Mouse (Mus musculus): ENCODE results near the gene Smyd3.

Gene Smyd3

DNA sequence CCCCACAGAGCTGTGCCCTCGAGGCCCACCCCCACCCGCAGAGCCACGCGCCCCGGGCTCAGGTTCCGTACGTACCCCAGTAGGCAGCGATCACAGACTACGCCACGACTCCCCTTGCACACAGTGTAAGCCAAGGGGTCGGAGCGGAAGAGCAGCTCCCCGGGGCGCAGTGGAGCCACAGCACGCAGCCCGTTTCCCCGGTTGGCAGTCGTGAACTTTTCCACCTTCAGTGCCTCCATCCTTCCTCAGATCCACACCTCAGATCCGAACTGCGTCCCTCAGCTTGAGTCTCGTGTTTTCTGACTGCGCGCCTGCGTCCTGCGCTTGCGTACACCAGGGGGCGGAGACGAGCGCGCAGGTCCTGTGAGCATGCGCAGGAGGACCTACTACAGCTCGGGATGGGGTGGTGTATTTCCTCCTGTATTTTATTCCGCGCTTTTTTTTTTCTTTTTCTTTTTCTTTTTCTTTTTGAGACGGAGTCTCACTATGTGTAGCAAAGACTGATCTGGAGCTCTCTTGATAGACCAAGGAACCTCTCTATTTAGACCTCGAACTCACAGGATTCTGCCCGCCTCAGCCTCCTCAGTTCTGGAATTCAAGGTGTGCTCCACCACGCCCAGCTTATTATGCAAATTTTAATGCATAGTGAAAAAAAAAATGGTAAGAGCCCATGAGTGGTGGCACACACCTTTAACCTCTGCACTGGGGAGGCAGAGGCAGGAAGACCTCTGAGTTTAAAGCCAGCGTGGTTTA is at the start of gene Smyd3:
Smyd3 (minus strand) TSS at position 329 of the 753 bp plus-strand sequence.
- DNase-seq (ENCODE audit: low spot score) = peak; percentile 84

DNA sequence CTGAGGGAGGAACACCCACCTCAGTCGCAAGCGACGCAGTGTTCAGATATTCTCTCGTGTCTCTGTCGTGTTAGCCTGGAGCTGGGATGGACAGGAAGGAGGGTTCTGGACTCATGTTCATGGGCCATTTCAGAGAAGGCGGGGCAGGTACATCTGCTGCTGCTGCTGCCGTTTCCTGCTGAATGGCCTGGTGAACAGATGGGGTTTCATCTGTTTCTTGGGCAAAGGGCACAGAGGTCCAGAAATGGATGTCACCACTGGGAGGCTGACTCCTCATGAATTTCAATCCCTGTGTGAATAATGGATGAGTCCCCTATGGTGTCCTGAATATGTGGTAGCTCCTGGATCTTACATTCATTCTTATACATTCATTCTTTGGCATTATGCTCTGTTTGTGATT is 49.7 kb upstream of the Smyd3 start:
- DNase-seq (ENCODE audit: low spot score) = no peak

DNA sequence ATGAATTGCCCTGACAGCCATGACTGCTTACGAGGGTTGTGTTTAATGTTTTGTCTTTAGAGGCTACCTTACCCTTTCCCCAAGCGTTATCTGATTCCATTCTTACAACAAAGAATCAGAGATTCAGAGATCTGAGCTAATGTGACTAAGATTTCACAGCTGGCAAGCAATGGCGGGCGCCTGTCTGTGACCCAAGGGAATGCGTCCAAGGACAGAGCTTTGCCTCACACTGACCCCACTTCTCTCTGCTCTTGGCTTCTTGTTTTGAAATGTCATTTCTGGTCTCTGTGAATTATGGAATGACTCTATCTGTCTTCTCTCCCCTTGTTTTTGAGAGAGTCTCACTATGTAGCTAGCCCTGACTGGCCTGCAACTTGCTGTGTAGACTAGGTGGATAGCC is 46.1 kb upstream of the Smyd3 start:
- DNase-seq (ENCODE audit: low spot score) = no peak

DNA sequence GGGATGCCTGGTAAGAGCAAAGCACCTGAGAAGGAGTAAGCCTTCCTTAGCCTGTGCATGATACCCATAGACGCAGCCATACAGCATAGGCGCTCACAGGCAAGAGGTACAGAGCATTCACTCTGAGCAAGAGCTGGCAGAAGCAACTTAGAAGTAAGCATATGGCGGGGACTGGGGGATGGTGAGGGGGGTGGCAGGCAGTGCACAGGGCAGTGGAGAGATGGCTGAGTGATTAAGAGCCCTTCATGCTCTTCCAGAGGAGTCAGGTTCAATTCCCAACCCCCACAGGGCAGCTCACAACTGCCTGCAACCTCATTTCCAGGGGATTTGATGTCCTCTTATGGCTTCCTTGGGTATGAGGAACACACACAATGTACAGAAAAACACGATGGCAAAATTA is 45.4 kb upstream of the Smyd3 start:
- no peak for DNase-seq (ENCODE audit: low spot score)

DNA sequence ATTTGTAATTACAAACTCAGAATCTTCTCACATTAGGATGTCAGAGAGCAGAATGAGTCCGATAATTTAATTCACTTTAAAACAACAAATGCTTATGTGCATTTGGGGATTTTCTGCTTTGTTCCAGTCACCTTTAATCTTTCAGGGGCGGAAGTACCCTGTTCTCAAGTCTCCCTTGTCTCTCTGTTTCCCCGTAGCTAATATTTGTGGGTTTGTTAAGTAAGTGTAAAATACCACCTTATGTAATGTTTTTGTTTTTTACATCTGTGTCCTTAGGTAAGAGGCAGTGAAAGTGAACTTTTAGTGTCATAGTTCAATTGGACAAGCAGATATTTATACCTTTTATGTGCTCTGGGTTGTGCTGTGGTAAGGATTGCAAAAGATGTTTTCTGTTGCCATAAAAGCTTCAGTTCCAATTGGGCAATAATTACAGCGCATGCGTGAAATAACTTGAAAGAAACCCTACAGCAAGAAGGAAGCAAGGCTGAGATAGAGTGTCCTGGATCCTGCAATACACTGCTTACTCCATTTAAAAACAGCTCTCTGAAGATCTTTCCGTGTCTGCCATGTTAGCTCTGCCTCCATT is 43.1 kb upstream of the Smyd3 start:
- DNase-seq (ENCODE audit: low spot score) = no peak

DNA sequence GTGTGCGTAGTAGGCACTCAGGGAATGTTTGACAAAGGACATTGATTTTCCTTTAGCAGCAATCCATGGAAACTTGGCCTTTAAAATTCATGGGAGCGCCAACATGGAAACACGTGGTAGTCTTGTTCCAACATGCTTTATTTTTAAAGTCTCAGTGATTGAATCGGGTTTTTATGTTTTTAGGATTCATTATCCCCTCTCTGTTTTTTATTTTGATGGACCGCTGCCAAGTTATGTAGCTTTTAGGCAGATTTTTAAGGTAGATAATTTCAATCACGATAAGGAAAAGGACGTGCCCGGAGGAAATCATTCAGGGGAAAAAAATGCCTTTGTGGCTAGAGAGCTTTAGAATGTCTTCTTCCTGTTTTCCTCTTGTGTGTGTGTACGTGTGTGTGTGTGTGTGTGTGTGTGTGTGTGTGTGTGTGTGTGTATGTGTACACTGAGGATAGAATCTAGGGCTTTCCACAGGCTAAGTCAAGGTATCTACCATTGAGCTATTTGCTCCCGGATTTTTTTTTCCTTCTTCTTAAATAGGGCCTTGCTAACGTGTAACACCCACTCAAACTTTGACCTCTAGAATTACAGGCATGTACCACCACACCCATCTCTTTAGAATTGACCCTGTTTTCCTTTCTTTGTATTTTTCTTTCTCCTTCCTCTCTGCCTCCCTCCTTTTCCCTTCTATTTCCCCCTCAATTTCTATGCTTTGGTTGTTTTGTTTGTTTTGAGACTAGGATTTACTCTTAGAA is 41.8 kb upstream of the Smyd3 start:
- no peak for DNase-seq (ENCODE audit: low spot score)

DNA sequence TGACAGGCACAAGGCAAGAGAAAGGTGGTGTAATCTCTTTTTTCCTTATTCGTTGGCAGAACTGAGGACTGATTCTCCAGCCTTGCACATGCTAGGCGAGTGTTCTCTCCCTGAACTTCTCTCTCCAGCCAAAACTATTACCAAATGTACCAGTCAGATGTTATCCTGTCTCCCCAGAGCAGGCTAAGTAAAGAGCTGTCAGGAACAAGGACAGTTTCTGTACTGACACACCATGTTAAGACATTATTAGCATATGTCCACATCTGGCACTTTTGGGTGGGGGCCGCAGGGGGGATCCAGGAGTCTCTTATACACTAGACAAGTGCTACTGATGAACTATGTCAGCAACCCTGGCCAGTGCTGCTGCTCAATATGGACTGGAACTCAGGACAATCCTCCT is 39.1 kb upstream of the Smyd3 start:
- no peak for DNase-seq (ENCODE audit: low spot score)

DNA sequence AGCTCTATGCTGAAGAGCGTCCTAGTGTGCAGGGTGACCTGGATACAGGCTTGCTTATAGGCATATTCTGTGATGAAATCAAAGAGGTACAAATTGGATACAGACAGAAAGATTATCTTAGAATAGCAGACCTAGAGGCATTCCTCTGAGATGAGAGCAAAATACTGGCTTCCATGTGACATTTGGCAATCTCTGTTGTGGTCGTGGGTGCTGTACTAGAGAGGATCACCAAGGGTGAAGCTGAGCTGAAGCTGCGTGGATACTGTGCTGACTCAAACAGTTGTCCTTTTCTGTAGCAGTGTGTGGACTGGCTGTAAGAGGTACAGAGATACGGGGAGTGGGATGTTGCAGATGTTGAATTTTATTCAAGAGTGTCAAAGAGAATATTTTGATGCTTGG is 36.1 kb upstream of the Smyd3 start:
- DNase-seq (ENCODE audit: low spot score) = no peak

DNA sequence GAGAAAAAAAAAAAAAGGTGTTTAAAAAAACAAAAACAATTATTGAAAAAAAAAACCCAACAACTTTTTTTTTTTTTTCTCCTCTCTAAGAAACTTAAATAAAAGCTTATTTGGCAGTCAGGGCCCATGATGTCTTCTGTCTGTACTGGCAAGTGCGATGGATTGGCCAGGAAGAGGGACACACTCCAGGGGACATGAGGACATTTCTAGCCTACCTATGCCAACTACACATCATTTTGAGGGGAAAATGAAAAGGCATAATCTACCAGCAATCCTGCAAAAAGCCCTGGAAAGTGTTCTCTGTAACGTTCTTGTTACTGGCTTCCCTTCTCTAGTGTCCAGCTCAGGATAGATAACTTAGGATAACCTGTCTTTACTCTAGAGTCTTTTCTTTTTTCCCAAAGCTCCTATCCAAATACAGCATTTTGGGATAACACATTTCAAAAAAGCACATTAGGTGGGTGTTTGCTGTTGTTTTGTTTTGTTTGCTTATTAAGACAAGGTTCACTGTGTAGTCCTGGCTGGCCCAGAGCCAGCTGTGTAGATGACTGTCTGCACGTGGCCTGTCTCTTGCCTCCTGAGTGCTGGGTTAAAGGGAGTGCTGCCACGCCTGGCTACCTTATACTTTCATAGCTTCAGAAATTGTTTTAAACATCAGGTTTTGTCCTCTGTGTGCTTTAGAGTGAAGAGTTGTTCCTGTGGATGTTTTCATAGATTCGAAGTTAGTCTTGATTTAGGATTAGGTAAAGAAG is 35.5 kb upstream of the Smyd3 start:
- DNase-seq (ENCODE audit: low spot score) = no peak

DNA sequence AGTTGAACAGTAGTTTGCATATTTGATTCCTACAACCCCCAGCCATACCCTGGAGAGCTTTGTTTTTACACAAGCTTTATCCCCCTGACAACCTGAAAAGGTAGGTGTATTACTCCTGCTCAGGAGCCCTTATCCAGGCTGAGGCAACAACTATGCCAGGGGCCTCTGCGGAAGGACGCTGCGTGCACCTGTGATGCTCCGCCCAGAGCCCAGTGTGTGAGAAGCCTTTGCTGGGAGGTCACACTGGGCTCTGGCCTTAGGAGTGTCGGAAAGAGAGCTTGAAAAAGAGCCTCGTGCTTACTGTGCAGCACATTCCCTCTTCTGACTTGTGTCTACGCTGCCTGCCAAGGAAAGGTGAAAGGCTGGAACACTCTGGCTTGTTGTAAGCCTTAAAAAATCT is 34.9 kb upstream of the Smyd3 start:
- DNase-seq (ENCODE audit: low spot score) = no peak

DNA sequence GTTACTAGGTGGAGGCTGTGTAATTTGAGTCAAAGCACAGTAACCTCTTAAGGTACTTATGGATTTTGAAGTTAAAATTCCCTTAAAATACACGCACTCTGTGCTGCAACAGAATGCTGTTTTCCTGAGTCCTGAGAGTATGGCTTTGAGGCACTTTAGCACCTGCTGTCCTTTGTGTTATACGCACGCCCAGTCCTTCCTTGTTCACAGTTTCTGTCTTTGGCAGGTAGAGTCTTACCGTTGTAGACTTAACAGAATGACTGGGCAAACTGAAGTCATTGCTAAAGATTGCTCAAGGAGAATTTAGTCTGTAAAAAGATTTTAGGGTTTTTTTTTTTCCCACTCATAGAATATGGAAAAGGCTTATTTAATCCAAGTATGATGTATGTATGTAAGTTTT is 34.1 kb upstream of the Smyd3 start:
- no peak for DNase-seq (ENCODE audit: low spot score)

DNA sequence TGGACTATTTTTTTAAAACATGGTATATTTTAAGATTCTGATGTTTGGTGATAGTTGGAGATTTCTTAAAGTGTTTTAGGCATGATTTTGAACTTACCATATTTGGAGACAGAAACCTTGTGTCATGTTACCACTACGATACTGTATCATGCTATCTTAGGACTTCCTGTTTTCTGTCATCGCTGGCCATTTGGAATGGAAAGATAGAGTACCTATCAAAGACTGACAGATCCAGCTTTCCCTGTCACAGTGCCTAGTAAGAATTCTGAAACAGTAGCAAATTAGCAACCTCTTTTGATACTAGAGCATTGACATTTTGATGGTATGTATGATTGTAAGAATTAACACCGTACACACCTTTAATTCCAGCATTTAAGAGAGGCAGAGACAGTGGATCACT is 33.5 kb upstream of the Smyd3 start:
- no peak for DNase-seq (ENCODE audit: low spot score)

DNA sequence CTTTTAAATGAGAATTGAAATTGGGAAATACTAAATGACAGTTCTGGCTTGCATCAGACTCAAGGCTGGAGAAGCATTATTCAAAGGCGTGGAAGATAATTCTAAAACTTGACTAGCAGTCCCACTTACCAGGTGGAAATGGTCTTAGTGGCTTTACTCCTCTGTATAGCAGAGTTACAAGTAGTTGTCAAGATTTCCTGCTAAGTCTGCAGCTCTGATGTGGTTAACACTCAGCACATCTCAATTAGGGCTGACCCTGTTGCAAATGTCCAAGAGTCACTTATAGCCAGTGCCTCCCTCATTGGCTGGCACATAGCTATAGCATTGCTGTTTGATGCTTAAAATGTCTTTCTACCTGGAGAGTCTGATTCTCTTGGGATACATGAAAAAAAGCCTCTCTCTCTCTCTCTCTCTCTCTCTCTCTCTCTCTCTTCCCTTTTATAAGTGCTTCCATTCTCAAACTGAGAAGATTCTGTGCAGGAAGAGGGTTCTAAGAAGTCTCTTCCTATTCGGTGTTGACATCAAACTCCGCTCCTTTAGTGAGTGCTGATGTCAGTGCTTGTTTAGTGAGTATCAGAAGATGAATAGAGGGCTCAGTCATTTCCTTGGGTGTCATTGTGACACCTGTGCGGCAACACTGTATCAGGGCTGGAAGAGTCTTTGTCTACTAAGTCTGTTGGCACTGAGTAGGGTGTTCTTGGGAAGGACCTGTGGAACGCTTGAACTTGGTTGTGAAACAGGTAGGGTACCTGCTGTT is 31.3 kb upstream of the Smyd3 start:
- DNase-seq (ENCODE audit: low spot score) = no peak

DNA sequence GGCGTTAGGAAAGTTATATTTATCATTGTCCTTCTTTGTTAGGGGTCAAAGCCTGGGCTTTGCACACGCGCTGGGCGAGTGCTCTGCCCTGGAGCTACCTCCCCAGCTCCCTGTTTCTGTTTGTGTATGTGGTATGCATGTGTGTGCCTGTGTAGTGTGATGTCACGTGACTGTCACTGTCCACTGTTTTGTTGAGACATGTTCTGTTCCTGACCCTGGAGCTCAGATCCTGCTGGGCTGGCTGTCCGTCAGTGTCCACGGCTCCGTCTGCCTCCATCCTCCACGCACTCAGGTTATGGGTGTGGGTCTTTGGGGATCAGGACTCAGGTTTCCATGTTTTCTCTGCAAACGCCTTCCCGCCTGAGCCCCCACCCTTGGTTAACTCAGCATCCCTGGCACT is 30.4 kb upstream of the Smyd3 start:
- DNase-seq (ENCODE audit: low spot score) = no peak

DNA sequence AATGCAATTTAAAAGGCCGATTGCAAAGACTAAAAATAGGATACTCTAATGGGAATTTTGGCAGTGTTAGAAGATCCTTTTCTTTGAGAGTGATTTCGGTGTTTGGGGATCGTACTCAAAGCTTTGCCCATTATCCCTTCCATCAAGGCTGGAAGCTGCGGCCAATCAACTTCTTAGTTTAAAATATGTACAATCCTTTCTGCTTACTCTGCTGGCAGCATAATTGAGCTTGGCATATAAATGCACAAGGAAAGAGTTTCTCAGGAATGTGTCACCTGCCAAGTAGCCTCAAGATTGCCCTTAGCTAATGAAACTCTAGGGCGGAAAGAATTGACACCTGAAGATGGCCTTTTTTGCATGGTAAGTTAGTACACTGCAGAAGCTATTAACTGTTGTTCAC is 29.3 kb upstream of the Smyd3 start:
- DNase-seq (ENCODE audit: low spot score) = no peak

DNA sequence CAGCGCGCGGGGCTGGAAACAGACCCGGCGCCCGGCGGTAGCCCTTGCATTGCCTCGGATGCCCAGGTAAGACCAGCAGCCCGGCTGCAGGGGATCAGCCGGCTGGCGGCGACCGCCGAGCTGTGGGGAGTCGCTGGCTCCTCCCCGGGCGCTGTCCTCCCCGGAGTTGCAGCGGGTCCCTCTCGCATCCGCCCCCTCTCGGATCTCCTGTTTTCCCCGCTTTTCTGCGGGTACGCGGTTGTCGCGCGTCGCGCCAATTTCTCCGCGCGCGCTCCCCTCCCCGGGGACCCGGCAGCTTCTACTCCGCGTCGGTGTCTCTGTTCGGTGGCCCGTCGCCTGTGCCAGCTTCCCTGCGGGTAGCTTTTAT is 28.7 kb upstream of the Smyd3 start:
- no peak for DNase-seq (ENCODE audit: low spot score)

DNA sequence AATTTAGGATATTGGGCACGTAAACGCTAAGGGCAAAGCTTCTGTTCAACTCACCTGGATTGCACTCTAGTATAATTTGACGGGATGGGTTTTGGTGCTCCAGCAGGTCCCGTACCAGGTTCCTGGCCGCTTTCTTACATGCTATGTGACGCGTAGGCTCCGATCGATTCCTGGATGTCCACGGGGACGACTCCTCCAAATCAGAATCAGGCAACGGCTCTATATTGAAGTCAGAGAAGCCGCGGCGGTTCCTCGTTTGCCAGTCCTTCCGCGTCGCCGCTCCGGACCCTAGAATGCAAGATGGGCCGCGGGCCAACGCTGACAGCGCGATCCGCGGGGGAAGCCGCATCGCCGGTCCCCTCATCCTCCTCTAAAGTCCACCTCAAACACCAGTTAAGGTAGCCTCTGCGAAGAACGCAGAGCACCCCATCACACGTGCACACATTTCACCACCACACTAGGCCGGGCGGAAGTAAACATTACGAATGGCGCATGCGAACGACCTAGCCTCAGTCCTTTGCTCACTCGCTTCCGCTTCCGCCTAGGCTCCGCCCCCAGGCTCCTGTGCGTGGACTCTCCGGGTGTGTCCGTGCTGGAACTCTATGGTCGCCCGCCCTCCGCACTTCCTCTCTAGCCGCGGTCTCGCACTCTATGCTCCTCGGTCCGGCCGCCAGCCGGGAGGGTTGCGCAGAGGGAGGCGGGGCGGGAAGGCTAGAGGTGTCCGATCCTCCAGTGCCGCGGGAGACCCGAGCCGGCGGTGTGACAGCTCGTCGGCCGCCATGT is 28.1 kb upstream of the Smyd3 start, which contains the start of the genes Tfb2m and Cnst:
Tfb2m (minus strand) TSS at position 500 of the 783 bp plus-strand sequence.
Cnst (plus strand) TSS at position 603 of the 783 bp plus-strand sequence.
- DNase-seq (ENCODE audit: low spot score) = peak; percentile 99

DNA sequence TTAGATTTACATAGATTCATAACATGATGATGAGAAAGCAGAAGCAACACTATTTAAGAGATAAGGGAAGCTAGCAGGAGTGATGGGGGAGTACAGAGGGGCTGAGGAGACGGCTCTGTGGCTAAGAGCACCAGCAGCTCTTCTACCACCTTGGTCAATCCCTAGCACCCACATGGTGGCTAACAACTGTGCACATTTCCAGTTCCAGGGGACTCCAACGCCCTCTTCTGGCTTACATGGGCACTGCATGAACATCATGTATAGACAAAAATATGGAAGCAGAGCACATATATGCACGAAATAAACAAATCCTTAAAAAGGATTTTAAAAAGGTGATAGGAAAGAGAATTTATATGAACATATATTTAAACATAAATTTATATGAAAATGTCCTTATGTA is 23.7 kb upstream of the Smyd3 start:
- no peak for DNase-seq (ENCODE audit: low spot score)

DNA sequence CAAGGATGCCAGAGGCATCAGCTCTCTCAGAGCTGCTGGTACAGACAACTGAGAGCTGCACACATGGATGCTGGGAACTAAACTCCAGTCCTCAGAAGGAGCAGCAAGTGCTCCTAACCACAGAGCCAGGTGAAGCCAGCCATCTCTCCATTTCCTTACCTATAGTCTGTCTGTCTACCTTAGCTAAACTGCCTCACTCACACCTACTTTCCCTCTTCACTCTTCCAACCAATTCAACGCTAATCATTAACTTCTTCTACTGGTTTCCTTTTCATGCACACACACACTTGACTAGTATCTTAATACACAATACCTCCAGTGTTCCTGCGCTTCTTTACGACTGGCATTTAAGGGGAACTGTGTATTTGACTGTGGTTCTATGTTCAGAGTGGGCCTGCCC is 22.0 kb upstream of the Smyd3 start:
- DNase-seq (ENCODE audit: low spot score) = no peak

DNA sequence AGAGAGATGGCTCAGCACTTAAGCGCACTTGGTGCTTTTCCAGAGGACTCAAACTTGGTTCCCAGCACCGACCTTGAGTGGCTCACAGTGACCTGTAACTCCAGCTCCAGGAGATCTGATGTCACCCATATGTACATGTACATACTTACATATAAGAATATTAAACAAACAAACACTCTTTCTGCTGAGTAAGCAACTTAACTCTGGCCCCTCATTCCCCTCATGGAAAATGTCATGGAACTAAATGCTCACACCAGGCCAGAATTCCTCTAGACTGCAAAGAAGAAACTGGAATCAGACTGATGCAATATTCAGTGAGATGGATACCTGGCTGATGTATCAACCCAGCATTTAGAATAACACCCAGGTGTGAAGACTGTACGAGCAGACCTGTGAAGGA is 21.2 kb upstream of the Smyd3 start:
- no peak for DNase-seq (ENCODE audit: low spot score)

DNA sequence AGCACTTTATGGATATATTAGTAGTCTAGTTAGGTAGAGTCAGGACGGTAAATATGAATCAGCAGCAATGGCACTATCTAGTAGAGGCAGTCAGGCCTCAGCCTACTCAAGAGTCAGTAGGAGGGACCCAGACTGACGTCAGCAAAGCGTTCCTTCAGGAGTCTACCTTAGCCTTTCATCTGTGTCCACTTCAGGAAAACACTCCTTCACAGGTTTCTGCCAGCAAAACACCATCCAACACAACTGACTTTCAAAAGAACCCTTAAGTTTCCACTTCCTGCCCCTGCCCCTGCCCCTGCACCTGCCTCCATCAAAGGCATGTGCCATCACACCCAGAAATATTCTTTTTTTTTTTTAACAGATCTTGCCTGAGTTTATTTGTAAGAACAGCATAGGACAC is 2.1 kb upstream of the Smyd3 start:
- DNase-seq (ENCODE audit: low spot score) = no peak

Data from urinary bladder, postnatal 14 days (tissue).